Mouse (Mus musculus) stomach, postnatal 0 days (tissue): ENCODE results near the gene Sptbn4.
A peak's percentile ranks its signal among the peaks of the same experiment; 100 is the strongest.

Experiments used
- CTCF ChIP-seq: IDR thresholded peaks from 2 replicates; pipeline ENCODE4 v1.5.1; 2016; ENCODE audit warnings: antibody characterized with exemption, low read depth, mild to moderate bottlenecking, moderate library complexity
- EP300 ChIP-seq: optimal IDR thresholded peaks from 2 replicates; pipeline ENCODE3; 2016; ENCODE audit warnings: antibody characterized with exemption

GRCm38 (mm10) chr7:27437544-27437943 lies 9.9 kb downstream of the Sptbn4 start:
- TF ChIP-seq CTCF (peak; percentile 71), EP300 (no peak)
